Mouse (Mus musculus): ENCODE results near the gene Abr. TPM values are rescaled to one million over a fixed set of nuclear protein-coding genes. Genes with fewer than 3 reads are reported as not detected.
A peak's percentile ranks its signal among the peaks of the same experiment; 100 is the strongest.

Abr gene
- polyA plus RNA-seq, 1 experiment from 2014 or later: 40.4 TPM

DNA sequence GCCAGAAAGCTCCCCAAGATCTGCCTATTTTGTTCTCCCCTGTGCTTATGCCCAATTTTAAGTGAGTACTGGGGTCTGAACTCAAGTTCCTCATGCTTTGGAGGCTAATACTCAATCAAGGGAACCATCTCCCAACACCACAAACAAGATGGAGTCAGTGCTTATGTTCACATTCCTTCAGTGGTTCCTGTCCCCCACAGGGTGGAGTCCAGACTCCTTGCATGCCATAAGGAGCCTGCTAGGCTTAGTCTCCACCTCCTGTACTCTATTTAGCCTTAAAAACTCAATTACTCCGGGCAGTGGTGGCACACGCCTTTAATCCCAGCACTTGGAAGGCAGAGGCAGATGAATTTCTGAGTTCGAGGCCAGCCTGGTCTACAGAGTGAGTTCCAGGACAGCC is 2.8 kb upstream of the Abr start:
- Histone ChIP-seq H3K9me3 (ENCODE audit: low read length) (no peaks in the 10 kb centered on the region), H3K27me3 (ENCODE audit: insufficient read depth, low read length) (peaks cover 4% of the 10 kb centered on the region), H3K4me2 (replicated peaks; ENCODE audit: low read depth, low read length) (no peak overlapping the region), H3K36me3 (ENCODE audit: insufficient read depth, low read length) (no peaks in the 10 kb centered on the region), H3K4me3 (ENCODE audit: low read length) (no peak overlapping the region), H3K27ac (ENCODE audit: low read length) (no peak overlapping the region), H3K9ac (replicated peaks; ENCODE audit: low read length) (no peak overlapping the region), H3K4me1 (ENCODE audit: insufficient read depth, low read length) (peaks cover 24% of the 10 kb centered on the region)
- WGBS: 82% methylated on average over 3 of the region's 3 CpGs
- no peak for ATAC-seq (ENCODE audit: low FRiP score, low TSS enrichment)

- H3K9me3 ChIP-seq (ENCODE audit: low read length): no peaks in the 10 kb centered on the region
- ATAC-seq (ENCODE audit: low FRiP score, low TSS enrichment): no peak
- peak overlapping the region; percentile 79 for H3K4me3 ChIP-seq (ENCODE audit: low read length)
- no peaks in the 10 kb centered on the region for H3K36me3 ChIP-seq (ENCODE audit: insufficient read depth, low read length)
- WGBS: 27% methylated on average over 10 of the region's 10 CpGs
- peaks cover 24% of the 10 kb centered on the region for H3K4me1 ChIP-seq (ENCODE audit: insufficient read depth, low read length)
- H3K27ac ChIP-seq (ENCODE audit: low read length): peak overlapping the region; percentile 88
- H3K9ac ChIP-seq (replicated peaks; ENCODE audit: low read length): peak overlapping the region; percentile 82; the same call in 1 of the 2 replicates
- peaks cover 4% of the 10 kb centered on the region for H3K27me3 ChIP-seq (ENCODE audit: insufficient read depth, low read length)
- peak overlapping the region; percentile 90 for H3K4me2 ChIP-seq (replicated peaks; ENCODE audit: low read depth, low read length)
Measured at GRCm38 (mm10) chr11:76624071-76624470, 2.0 kb upstream of the Abr start.

- WGBS: under 1% methylated on average over 65 of the region's 72 CpGs
- Histone ChIP-seq H3K4me1 (ENCODE audit: insufficient read depth, low read length) (peaks cover 24% of the 10 kb centered on the region), H3K4me2 (replicated peaks; ENCODE audit: low read depth, low read length) (peak overlapping the region; percentile 90), H3K36me3 (ENCODE audit: insufficient read depth, low read length) (no peaks in the 10 kb centered on the region), H3K27me3 (ENCODE audit: insufficient read depth, low read length) (peaks cover 4% of the 10 kb centered on the region), H3K27ac (ENCODE audit: low read length) (peak overlapping the region; percentile 88), H3K9me3 (ENCODE audit: low read length) (no peaks in the 10 kb centered on the region), H3K4me3 (ENCODE audit: low read length) (peak overlapping the region; percentile 79), H3K9ac (replicated peaks; ENCODE audit: low read length) (peak overlapping the region; percentile 82)
- ATAC-seq (ENCODE audit: low FRiP score, low TSS enrichment): peak; percentile 88
Measured at GRCm38 (mm10) chr11:76623206-76623961, 1.3 kb upstream of the Abr start.

DNA sequence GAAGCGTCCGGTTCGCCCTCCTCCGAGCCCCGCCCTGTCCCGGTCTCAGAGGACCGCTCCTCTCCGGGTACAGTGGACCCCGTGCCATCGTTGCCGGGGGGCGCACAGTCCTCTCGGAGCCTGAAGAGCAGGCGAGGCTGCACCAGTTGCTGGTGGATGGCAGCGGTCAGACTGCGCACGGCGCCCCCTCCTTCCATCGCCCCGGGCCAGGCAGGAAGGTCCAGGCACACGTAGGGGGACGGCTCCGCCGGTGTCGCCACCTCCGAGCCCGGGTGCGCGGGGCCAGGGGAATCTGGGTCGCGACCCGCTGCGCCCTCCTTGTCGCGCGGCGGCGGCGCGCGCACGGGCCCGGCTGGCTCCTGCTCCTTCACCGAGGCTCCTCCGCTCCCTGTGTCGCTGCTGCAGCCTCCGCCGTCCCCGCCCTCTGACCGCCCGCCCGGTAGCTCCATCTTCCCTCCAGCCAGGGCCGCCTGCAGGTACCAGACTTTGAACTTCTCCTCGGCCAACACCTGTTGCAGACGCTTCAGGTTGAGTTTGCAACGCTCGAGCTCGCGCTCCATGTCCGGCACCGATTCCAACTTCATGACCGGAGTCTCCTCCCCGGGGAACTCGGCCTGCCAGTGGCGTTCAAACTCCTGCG is 572 bp upstream of the Abr start:
- Histone ChIP-seq H3K4me1 (ENCODE audit: insufficient read depth, low read length) (peaks cover 24% of the 10 kb centered on the region), H3K27ac (ENCODE audit: low read length) (peak overlapping the region; percentile 88), H3K9me3 (ENCODE audit: low read length) (no peaks in the 10 kb centered on the region), H3K4me2 (replicated peaks; ENCODE audit: low read depth, low read length) (peak overlapping the region; percentile 90), H3K36me3 (ENCODE audit: insufficient read depth, low read length) (no peaks in the 10 kb centered on the region), H3K27me3 (ENCODE audit: insufficient read depth, low read length) (peaks cover 4% of the 10 kb centered on the region), H3K4me3 (ENCODE audit: low read length) (peak overlapping the region; percentile 79), H3K9ac (replicated peaks; ENCODE audit: low read length) (peak overlapping the region; percentile 82)
- under 1% methylated on average over 54 of the region's 66 CpGs for WGBS
- peak; percentile 35 for ATAC-seq (ENCODE audit: low FRiP score, low TSS enrichment)

DNA sequence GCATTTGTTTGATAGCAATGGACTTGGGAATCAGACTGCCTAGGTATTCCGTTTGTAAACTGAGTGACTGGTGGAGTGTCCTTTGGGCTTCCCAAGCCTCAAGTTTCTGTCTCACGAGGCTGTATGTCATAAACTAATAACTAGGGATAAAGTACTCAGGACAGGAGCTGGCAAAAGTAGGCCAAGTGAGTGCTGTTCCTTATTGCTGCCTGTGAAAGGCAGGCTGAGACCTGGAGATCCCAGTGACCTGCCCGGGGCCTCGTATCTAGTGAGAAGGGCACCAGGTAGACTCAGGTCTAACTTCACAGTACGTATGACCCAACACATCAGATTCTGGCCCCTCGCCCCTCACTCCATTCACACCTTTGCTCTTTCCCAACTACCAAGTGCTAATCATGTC is 4.0 kb downstream of the Abr start:
- Histone ChIP-seq H3K4me3 (ENCODE audit: low read length) (no peak overlapping the region), H3K4me1 (ENCODE audit: insufficient read depth, low read length) (peaks cover 24% of the 10 kb centered on the region), H3K4me2 (replicated peaks; ENCODE audit: low read depth, low read length) (no peak overlapping the region), H3K9me3 (ENCODE audit: low read length) (no peaks in the 10 kb centered on the region), H3K27me3 (ENCODE audit: insufficient read depth, low read length) (peaks cover 4% of the 10 kb centered on the region), H3K9ac (replicated peaks; ENCODE audit: low read length) (no peak overlapping the region), H3K36me3 (ENCODE audit: insufficient read depth, low read length) (no peaks in the 10 kb centered on the region), H3K27ac (ENCODE audit: low read length) (no peak overlapping the region)
- WGBS: 84% methylated on average over 6 of the region's 6 CpGs
- no peak for ATAC-seq (ENCODE audit: low FRiP score, low TSS enrichment)

- 31% methylated on average over 2 of the region's 2 CpGs for WGBS
- no peaks in the 10 kb centered on the region for H3K9me3 ChIP-seq (ENCODE audit: low read length)
- no peak overlapping the region for H3K4me3 ChIP-seq (ENCODE audit: low read length)
- H3K4me1 ChIP-seq (ENCODE audit: insufficient read depth, low read length): peaks cover 20% of the 10 kb centered on the region
- no peak for ATAC-seq (ENCODE audit: low FRiP score, low TSS enrichment)
- no peak overlapping the region for H3K27ac ChIP-seq (ENCODE audit: low read length)
- no peaks in the 10 kb centered on the region for H3K36me3 ChIP-seq (ENCODE audit: insufficient read depth, low read length)
- no peak overlapping the region for H3K9ac ChIP-seq (replicated peaks; ENCODE audit: low read length)
- H3K27me3 ChIP-seq (ENCODE audit: insufficient read depth, low read length): no peaks in the 10 kb centered on the region
- no peak overlapping the region for H3K4me2 ChIP-seq (replicated peaks; ENCODE audit: low read depth, low read length)
Measured at GRCm38 (mm10) chr11:76614246-76614645, 7.9 kb downstream of the Abr start.

DNA sequence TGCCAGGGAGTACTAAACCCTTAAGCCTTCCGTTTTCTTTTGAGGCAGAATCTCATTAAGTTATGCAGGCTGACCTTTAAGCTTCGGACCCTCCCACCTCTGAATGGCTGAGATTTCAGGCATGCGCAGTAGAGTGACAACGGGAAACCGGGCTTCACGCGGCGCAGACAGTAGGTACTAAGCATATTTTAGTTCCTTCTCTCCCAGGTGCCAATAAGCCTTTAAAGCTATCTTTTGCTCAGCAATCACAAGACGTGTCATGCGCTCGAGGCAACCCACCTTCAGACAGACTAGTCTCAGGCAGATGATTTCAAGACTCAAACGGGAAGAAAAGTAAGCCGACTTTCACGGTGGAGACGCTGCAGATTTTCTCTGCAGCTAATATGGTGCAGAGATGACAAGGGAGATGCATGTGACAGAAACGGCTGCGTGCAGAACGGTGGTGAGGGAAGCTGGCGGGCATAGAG is 9.4 kb downstream of the Abr start:
- peaks cover 20% of the 10 kb centered on the region for H3K4me1 ChIP-seq (ENCODE audit: insufficient read depth, low read length)
- H3K4me2 ChIP-seq (replicated peaks; ENCODE audit: low read depth, low read length): peak overlapping the region; percentile 78
- H3K9me3 ChIP-seq (ENCODE audit: low read length): no peaks in the 10 kb centered on the region
- H3K27me3 ChIP-seq (ENCODE audit: insufficient read depth, low read length): no peaks in the 10 kb centered on the region
- no peaks in the 10 kb centered on the region for H3K36me3 ChIP-seq (ENCODE audit: insufficient read depth, low read length)
- peak overlapping the region; percentile 63 for H3K9ac ChIP-seq (replicated peaks; ENCODE audit: low read length)
- ATAC-seq (ENCODE audit: low FRiP score, low TSS enrichment): peak; percentile 58; the same call in 1 of the 2 replicates
- peak overlapping the region; percentile 55 for H3K4me3 ChIP-seq (ENCODE audit: low read length)
- 1% methylated on average over 19 of the region's 19 CpGs for whole genome bisulfite sequencing
- H3K27ac ChIP-seq (ENCODE audit: low read length): peak overlapping the region; percentile 43

DNA sequence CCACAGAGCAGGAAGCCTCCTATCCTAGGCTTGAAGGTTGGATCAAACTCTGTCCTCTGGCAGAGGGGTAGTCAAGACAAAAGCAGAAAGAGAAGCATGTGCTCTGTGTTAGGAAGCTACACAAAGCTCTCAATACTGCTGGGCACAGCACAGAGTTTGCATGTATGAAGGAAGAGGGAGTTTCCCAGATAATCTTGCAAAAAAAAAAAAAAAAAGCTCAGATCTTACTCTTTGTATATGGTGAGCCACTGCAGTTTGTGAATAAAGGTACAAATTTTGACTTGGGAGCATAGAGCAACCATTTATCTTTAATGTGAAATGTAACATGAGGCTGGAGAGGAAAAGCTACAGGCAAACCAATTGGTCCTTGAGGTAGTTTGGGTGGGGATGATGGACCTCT is 11.2 kb downstream of the Abr start:
- Histone ChIP-seq H3K36me3 (ENCODE audit: insufficient read depth, low read length) (no peaks in the 10 kb centered on the region), H3K4me1 (ENCODE audit: insufficient read depth, low read length) (peaks cover 23% of the 10 kb centered on the region), H3K27ac (ENCODE audit: low read length) (no peak overlapping the region), H3K4me3 (ENCODE audit: low read length) (no peak overlapping the region), H3K9me3 (ENCODE audit: low read length) (no peaks in the 10 kb centered on the region), H3K9ac (replicated peaks; ENCODE audit: low read length) (no peak overlapping the region), H3K4me2 (replicated peaks; ENCODE audit: low read depth, low read length) (no peak overlapping the region), H3K27me3 (ENCODE audit: insufficient read depth, low read length) (no peaks in the 10 kb centered on the region)
- no peak for ATAC-seq (ENCODE audit: low FRiP score, low TSS enrichment)

- no peak overlapping the region for H3K9ac ChIP-seq (replicated peaks; ENCODE audit: low read length)
- peak overlapping the region; percentile 69 for H3K27ac ChIP-seq (ENCODE audit: low read length)
- 30% methylated on average over 9 of the region's 9 CpGs for WGBS
- H3K36me3 ChIP-seq (ENCODE audit: insufficient read depth, low read length): peaks cover 3% of the 10 kb centered on the region; the same call in 1 of the 2 replicates
- peaks cover 3% of the 10 kb centered on the region; the same call in 1 of the 2 replicates for H3K4me1 ChIP-seq (ENCODE audit: insufficient read depth, low read length)
- no peak overlapping the region for H3K4me2 ChIP-seq (replicated peaks; ENCODE audit: low read depth, low read length)
- H3K9me3 ChIP-seq (ENCODE audit: low read length): no peaks in the 10 kb centered on the region
- no peak overlapping the region for H3K4me3 ChIP-seq (ENCODE audit: low read length)
- H3K27me3 ChIP-seq (ENCODE audit: insufficient read depth, low read length): no peaks in the 10 kb centered on the region
- ATAC-seq (ENCODE audit: low FRiP score, low TSS enrichment): peak; percentile 82
Measured at GRCm38 (mm10) chr11:76606521-76606920, 15.6 kb downstream of the Abr start.

- H3K36me3 ChIP-seq (ENCODE audit: insufficient read depth, low read length): peaks cover 4% of the 10 kb centered on the region; the same call in 1 of the 2 replicates
- no peak overlapping the region for H3K9ac ChIP-seq (replicated peaks; ENCODE audit: low read length)
- ATAC-seq (ENCODE audit: low FRiP score, low TSS enrichment): no peak
- 14% methylated on average over 2 of the region's 2 CpGs for WGBS
- no peaks in the 10 kb centered on the region for H3K27me3 ChIP-seq (ENCODE audit: insufficient read depth, low read length)
- H3K4me3 ChIP-seq (ENCODE audit: low read length): no peak overlapping the region
- H3K9me3 ChIP-seq (ENCODE audit: low read length): no peaks in the 10 kb centered on the region
- H3K4me1 ChIP-seq (ENCODE audit: insufficient read depth, low read length): peaks cover 18% of the 10 kb centered on the region; the same call in 1 of the 2 replicates
- no peak overlapping the region for H3K4me2 ChIP-seq (replicated peaks; ENCODE audit: low read depth, low read length)
- H3K27ac ChIP-seq (ENCODE audit: low read length): 0 out of 2 replicates have a peak overlapping the region, but pooled peaks have one; percentile 22
Measured at GRCm38 (mm10) chr11:76599219-76599618, 22.9 kb downstream of the Abr start.

Data from kidney, embryonic 16.5 days (tissue).